Mouse (Mus musculus): Measurements from ENCODE around the gene Fgd4. TPM values are rescaled to one million over a fixed set of nuclear protein-coding genes. Genes with fewer than 3 reads are reported as not detected.

Fgd4 gene
- polyA plus RNA-seq (2012; rRNA removed): 12.5 and 14.8 TPM in 2 replicates

DNA sequence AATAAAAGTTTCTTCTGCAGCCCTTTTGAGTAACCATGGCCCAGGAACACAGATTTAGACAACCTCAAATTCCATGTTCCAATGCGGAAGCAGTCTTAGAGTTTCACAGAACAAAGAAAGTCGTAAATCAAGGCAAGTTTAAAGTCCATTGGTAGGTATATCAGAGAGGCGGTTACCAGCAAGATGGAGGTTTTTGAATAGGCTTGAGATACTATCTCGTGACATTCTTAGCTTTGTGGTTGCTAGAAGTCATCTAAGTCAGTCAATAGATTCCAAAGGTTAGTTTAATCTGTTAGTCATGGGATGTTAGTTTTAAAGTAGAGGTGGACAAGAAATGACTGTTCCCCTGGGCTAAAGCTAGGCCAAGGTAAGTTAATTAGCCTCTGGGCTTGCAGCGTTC lies at the start of gene Fgd4:
TSS of gene Fgd4 (minus strand) at position 89 of the 400 bp plus-strand sequence.
- H3K4me3 ChIP-seq (replicated peaks; ENCODE audit: insufficient read depth, low read depth, low read length): peak within 1 kb of the TSS; percentile 67
- DNase-seq: no peak
- H3K27ac ChIP-seq (ENCODE audit: insufficient read depth, low read length): no peak within 1 kb of the TSS
- H3K27me3 ChIP-seq (ENCODE audit: control insufficient read depth, insufficient read depth, low read length): no peaks in the 10 kb centered on the region
- TF ChIP-seq CTCF (IDR thresholded peaks at IDR 0.05; ENCODE audit: borderline replicate concordance, insufficient read depth, low read depth, low read length) (no peak), POLR2A (IDR thresholded peaks at IDR 0.05; ENCODE audit: borderline replicate concordance, insufficient read depth, low read length) (no peak)
- WGBS: 58% methylated on average over 5 of the region's 5 CpGs
- H3K4me1 ChIP-seq (ENCODE audit: control insufficient read depth, insufficient read depth, low read length): no peaks in the 10 kb centered on the region

GRCm38 (mm10) chr16:16645148-16645547 lies 44.8 kb upstream of the Fgd4 start:
- no peaks in the 10 kb centered on the region for H3K27me3 ChIP-seq (ENCODE audit: control insufficient read depth, insufficient read depth, low read length)
- TF ChIP-seq CTCF (IDR thresholded peaks at IDR 0.05; ENCODE audit: borderline replicate concordance, insufficient read depth, low read depth, low read length) (no peak), POLR2A (IDR thresholded peaks at IDR 0.05; ENCODE audit: borderline replicate concordance, insufficient read depth, low read length) (no peak)
- DNase-seq: no peak
- no peak overlapping the region for H3K27ac ChIP-seq (ENCODE audit: insufficient read depth, low read length)
- no peak overlapping the region for H3K4me3 ChIP-seq (replicated peaks; ENCODE audit: insufficient read depth, low read depth, low read length)
- no peaks in the 10 kb centered on the region for H3K4me1 ChIP-seq (ENCODE audit: control insufficient read depth, insufficient read depth, low read length)
- WGBS: 84% methylated on average over 1 of the region's 1 CpGs

- H3K4me1 ChIP-seq (ENCODE audit: control insufficient read depth, insufficient read depth, low read length): no peaks in the 10 kb centered on the region
- no peaks in the 10 kb centered on the region for H3K27me3 ChIP-seq (ENCODE audit: control insufficient read depth, insufficient read depth, low read length)
- no peak overlapping the region for H3K27ac ChIP-seq (ENCODE audit: insufficient read depth, low read length)
- no peak for DNase-seq
- no peak overlapping the region for H3K4me3 ChIP-seq (replicated peaks; ENCODE audit: insufficient read depth, low read depth, low read length)
- TF ChIP-seq POLR2A (IDR thresholded peaks at IDR 0.05; ENCODE audit: borderline replicate concordance, insufficient read depth, low read length): no peak
- no peak for TF ChIP-seq CTCF (IDR thresholded peaks at IDR 0.05; ENCODE audit: borderline replicate concordance, insufficient read depth, low read depth, low read length)
Measured at GRCm38 (mm10) chr16:16633730-16634129, 33.4 kb upstream of the Fgd4 start.

DNA sequence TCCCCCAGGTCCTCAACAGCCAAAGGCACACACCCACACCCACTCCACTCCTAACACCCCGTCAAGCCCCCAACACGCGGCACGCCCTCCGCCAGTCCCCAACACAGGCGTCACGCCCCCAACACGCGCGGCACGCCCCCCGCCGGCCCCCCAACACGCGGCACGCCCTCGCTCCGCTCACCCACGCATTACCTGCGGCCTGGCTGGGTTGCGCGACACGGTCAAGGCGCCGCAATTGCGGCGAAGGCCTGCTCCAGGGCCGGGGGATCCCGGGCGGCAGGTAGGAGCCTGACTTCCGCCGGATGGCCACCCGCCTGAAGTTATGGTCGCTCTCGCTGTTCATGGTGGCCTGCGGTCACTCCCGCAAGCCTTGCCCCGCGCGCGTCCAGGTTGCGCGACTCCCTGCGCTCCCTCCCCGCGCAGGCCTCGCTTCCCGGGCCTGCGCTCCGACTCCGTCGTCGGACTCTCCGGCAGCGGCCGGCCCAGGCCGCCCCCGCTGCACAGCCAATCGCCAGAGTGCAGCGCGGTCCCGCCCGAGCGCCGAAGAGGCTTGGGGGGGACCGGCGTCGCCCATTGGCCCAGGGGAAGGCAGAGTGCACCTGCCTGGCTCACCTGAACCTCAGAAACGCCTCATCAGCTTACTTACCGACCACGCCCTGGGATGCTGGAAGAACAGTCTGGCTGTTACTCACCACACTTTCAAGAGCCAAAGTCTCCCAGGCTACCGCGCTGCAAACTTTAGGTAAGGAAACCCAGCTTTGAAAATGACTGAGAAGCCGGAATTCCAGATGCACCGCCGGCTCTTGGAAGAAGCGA lies 555 bp downstream of the Fgd4 start:
- H3K27ac ChIP-seq (ENCODE audit: insufficient read depth, low read length): no peak overlapping the region
- H3K27me3 ChIP-seq (ENCODE audit: control insufficient read depth, insufficient read depth, low read length): no peaks in the 10 kb centered on the region
- H3K4me3 ChIP-seq (replicated peaks; ENCODE audit: insufficient read depth, low read depth, low read length): peak overlapping the region; percentile 67
- under 1% methylated on average over 77 of the region's 77 CpGs for WGBS
- TF ChIP-seq POLR2A (IDR thresholded peaks at IDR 0.05; ENCODE audit: borderline replicate concordance, insufficient read depth, low read length): no peak
- no peak for TF ChIP-seq CTCF (IDR thresholded peaks at IDR 0.05; ENCODE audit: borderline replicate concordance, insufficient read depth, low read depth, low read length)
- DNase-seq: peak; percentile 59 to 60
- H3K4me1 ChIP-seq (ENCODE audit: control insufficient read depth, insufficient read depth, low read length): no peaks in the 10 kb centered on the region

DNA sequence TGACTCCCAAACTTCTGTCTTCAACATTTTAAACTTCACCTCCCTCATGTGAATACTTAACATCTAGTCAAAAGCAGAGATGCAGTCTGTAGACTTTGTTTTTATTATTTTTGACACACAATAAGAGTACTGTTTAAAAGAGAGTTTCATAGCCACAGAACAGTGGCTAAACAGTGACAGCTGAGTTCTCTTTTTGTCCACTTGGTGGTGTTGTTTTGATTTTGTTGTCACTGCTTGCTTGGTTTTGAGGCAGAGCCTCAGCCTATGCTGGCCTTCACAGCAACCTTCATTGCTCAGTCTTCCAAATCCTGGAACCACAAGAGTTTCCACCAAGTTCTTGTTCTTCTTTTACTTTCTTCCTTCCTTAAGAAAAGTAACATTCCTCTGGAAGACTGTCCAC lies 3.8 kb downstream of the Fgd4 start:
- DNase-seq: no peak
- H3K27me3 ChIP-seq (ENCODE audit: control insufficient read depth, insufficient read depth, low read length): no peaks in the 10 kb centered on the region
- no peak overlapping the region for H3K27ac ChIP-seq (ENCODE audit: insufficient read depth, low read length)
- no peak overlapping the region for H3K4me3 ChIP-seq (replicated peaks; ENCODE audit: insufficient read depth, low read depth, low read length)
- no peaks in the 10 kb centered on the region for H3K4me1 ChIP-seq (ENCODE audit: control insufficient read depth, insufficient read depth, low read length)
- TF ChIP-seq CTCF (IDR thresholded peaks at IDR 0.05; ENCODE audit: borderline replicate concordance, insufficient read depth, low read depth, low read length) (no peak), POLR2A (IDR thresholded peaks at IDR 0.05; ENCODE audit: borderline replicate concordance, insufficient read depth, low read length) (no peak)

DNA sequence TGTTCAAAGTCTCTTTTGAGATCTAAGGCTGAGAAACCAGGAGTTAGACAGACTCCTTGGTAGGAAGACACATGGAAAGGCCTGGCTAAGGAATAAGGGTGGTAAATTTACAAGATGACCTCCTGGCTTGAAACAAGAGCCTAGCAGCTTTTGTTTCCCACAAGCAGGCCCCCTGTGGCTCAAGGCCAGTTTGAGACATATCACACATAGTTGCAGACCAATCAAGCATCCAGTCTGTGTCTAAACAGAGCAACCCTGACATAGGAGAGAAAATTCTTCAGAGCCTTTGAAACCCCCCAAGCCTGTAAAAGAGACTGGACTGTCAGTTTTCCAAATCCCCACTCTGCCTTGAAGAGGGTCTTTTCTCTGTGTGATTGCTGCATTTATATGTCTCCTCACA lies 7.7 kb downstream of the Fgd4 start:
- Histone ChIP-seq H3K27me3 (ENCODE audit: control insufficient read depth, insufficient read depth, low read length) (no peaks in the 10 kb centered on the region), H3K27ac (ENCODE audit: insufficient read depth, low read length) (no peak overlapping the region), H3K4me3 (replicated peaks; ENCODE audit: insufficient read depth, low read depth, low read length) (no peak overlapping the region), H3K4me1 (ENCODE audit: control insufficient read depth, insufficient read depth, low read length) (no peaks in the 10 kb centered on the region)
- TF ChIP-seq POLR2A (IDR thresholded peaks at IDR 0.05; ENCODE audit: borderline replicate concordance, insufficient read depth, low read length) (no peak), CTCF (IDR thresholded peaks at IDR 0.05; ENCODE audit: borderline replicate concordance, insufficient read depth, low read depth, low read length) (no peak)
- no peak for DNase-seq

GRCm38 (mm10) chr16:16584409-16585032 lies 15.8 kb downstream of the Fgd4 start:
- no peak overlapping the region for H3K27ac ChIP-seq (ENCODE audit: insufficient read depth, low read length)
- no peak overlapping the region for H3K4me3 ChIP-seq (replicated peaks; ENCODE audit: insufficient read depth, low read depth, low read length)
- 39% methylated on average over 4 of the region's 4 CpGs for WGBS
- TF ChIP-seq CTCF (IDR thresholded peaks at IDR 0.05; ENCODE audit: borderline replicate concordance, insufficient read depth, low read depth, low read length): peak; percentile 92
- no peak for TF ChIP-seq POLR2A (IDR thresholded peaks at IDR 0.05; ENCODE audit: borderline replicate concordance, insufficient read depth, low read length)
- H3K27me3 ChIP-seq (ENCODE audit: control insufficient read depth, insufficient read depth, low read length): no peaks in the 10 kb centered on the region
- H3K4me1 ChIP-seq (ENCODE audit: control insufficient read depth, insufficient read depth, low read length): peaks cover 4% of the 10 kb centered on the region; the same call in 1 of the 2 replicates
- DNase-seq: peak; percentile 77 to 81

- no peaks in the 10 kb centered on the region for H3K4me1 ChIP-seq (ENCODE audit: control insufficient read depth, insufficient read depth, low read length)
- no peaks in the 10 kb centered on the region for H3K27me3 ChIP-seq (ENCODE audit: control insufficient read depth, insufficient read depth, low read length)
- no peak for DNase-seq
- H3K4me3 ChIP-seq (replicated peaks; ENCODE audit: insufficient read depth, low read depth, low read length): no peak overlapping the region
- no peak overlapping the region for H3K27ac ChIP-seq (ENCODE audit: insufficient read depth, low read length)
- TF ChIP-seq POLR2A (IDR thresholded peaks at IDR 0.05; ENCODE audit: borderline replicate concordance, insufficient read depth, low read length): no peak
- TF ChIP-seq CTCF (IDR thresholded peaks at IDR 0.05; ENCODE audit: borderline replicate concordance, insufficient read depth, low read depth, low read length): no peak
Measured at GRCm38 (mm10) chr16:16576556-16576955, 23.8 kb downstream of the Fgd4 start.
